In the genomic region with DNA sequence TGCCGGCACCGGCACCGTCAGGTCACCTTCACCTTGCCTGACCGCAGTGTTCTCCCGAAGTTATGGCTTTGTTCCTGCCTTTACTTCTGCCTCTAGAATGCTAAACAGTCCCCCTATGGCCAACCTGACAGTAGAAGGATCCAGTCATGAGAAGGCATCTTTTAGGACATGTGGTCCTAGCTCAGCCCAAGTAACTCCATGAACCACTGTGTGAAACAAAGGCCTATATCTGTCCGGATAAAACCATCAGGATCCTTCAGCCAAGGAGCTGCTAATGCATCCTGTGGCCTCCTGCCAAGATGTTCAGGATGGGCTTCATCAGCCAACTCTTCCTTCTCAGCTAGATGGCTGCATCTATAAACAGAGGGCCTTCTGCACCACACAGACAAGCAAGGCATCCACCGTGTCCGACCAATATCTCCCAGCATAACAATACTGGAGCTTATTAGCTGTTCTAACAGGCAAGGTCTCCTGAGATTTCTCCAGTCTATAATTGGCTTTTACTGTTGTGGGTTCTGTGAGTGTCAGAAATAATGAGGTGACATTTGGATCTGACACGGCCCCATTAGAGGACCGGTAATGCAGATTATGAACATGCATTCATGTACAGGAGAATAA, we compare ENCODE assay signal across 19 mouse cellular contexts. TPM values are rescaled to one million over a fixed set of nuclear protein-coding genes. Genes with fewer than 3 reads are reported as not detected.
DNase-seq lines count a peak whose midpoint lies in the region; ATAC-seq and TF ChIP-seq lines count a peak whose summit lies in the region.
"Had no signal": no experiment of that assay in that cellular context is flagged by ENCODE, and none has a peak within 500 bp of the region (broad histone marks: within the 10 kb centered on the region; RNA-seq: fewer than 3 reads in every experiment).

No protein-coding gene starts in this region.

- 87% methylated on average over 10 of the region's 10 CpGs for WGBS in forebrain, embryonic 12.5 days
- 97% methylated on average over 10 of the region's 10 CpGs for WGBS in forebrain, embryonic 10.5 days
- WGBS in limb, embryonic 14.5 days: 67% methylated on average over 10 of the region's 10 CpGs
- 90% methylated on average over 10 of the region's 10 CpGs for WGBS in limb, embryonic 10.5 days
- WGBS in hindbrain, embryonic 14.5 days: 64% methylated on average over 10 of the region's 10 CpGs

- no peak overlapping the region for H3K27ac ChIP-seq in forebrain, embryonic 12.5 days
- H3K27ac ChIP-seq in forebrain, embryonic 10.5 days: no peak overlapping the region
- no peak overlapping the region for H3K27ac ChIP-seq in limb, embryonic 14.5 days (replicated peaks; ENCODE audit: low read depth, low read length)
- no peak overlapping the region for H3K27ac ChIP-seq in limb, embryonic 10.5 days
- H3K27ac ChIP-seq in hindbrain, embryonic 14.5 days: peak overlapping the region; percentile 66
- no peak overlapping the region for H3K27ac ChIP-seq in layer of hippocampus, adult 2 months
- H3K27ac ChIP-seq: left cerebral cortex, adult 2 months had no signal

- no peaks in the 10 kb centered on the region for H3K27me3 ChIP-seq in forebrain, embryonic 12.5 days
- no peaks in the 10 kb centered on the region for H3K27me3 ChIP-seq in forebrain, embryonic 10.5 days (ENCODE audit: poor library complexity, severe bottlenecking)
- H3K27me3 ChIP-seq in limb, embryonic 14.5 days (ENCODE audit: control insufficient read depth, insufficient read depth, low read length): no peaks in the 10 kb centered on the region
- H3K27me3 ChIP-seq in limb, embryonic 10.5 days (ENCODE audit: low read depth, poor library complexity, severe bottlenecking): no peaks in the 10 kb centered on the region
- no peaks in the 10 kb centered on the region for H3K27me3 ChIP-seq in hindbrain, embryonic 14.5 days (ENCODE audit: control insufficient read depth, insufficient read depth, low read length)
- H3K27me3 ChIP-seq: megakaryocyte, embryonic 14.5 days had no signal

- ATAC-seq in forebrain, embryonic 12.5 days (ENCODE audit: low FRiP score): peak; percentile 53; the same call in 1 of the 2 replicates
- no peak for ATAC-seq in limb, embryonic 14.5 days (ENCODE audit: low FRiP score, low read depth)
- no peak for ATAC-seq in hindbrain, embryonic 14.5 days (ENCODE audit: low FRiP score)

- H3K36me3 ChIP-seq in forebrain, embryonic 12.5 days (replicated peaks): no peaks in the 10 kb centered on the region
- no peaks in the 10 kb centered on the region for H3K36me3 ChIP-seq in forebrain, embryonic 10.5 days (replicated peaks)
- H3K36me3 ChIP-seq in limb, embryonic 14.5 days (ENCODE audit: control insufficient read depth, insufficient read depth, low read length): no peaks in the 10 kb centered on the region
- H3K36me3 ChIP-seq in limb, embryonic 10.5 days: no peaks in the 10 kb centered on the region
- H3K36me3 ChIP-seq in hindbrain, embryonic 14.5 days (replicated peaks; ENCODE audit: control insufficient read depth, insufficient read depth): no peaks in the 10 kb centered on the region

- no peak overlapping the region for H3K4me2 ChIP-seq in forebrain, embryonic 12.5 days
- H3K4me2 ChIP-seq in limb, embryonic 14.5 days (replicated peaks; ENCODE audit: low read depth, low read length, severe bottlenecking): no peak overlapping the region
- H3K4me2 ChIP-seq in hindbrain, embryonic 14.5 days (replicated peaks): no peak overlapping the region

- H3K9ac ChIP-seq in forebrain, embryonic 12.5 days: no peak overlapping the region
- no peak overlapping the region for H3K9ac ChIP-seq in limb, embryonic 14.5 days (ENCODE audit: low read depth, low read length, severe bottlenecking)
- no peak overlapping the region for H3K9ac ChIP-seq in hindbrain, embryonic 14.5 days

- H3K4me1 ChIP-seq in forebrain, embryonic 12.5 days: no peaks in the 10 kb centered on the region
- no peaks in the 10 kb centered on the region for H3K4me1 ChIP-seq in forebrain, embryonic 10.5 days
- H3K4me1 ChIP-seq in limb, embryonic 14.5 days (ENCODE audit: control insufficient read depth, insufficient read depth, low read length): 0 out of 2 replicates have a peak, but pooled peaks cover 9% of the 10 kb centered on the region
- peaks cover 7% of the 10 kb centered on the region; the same call in 1 of the 2 replicates for H3K4me1 ChIP-seq in limb, embryonic 10.5 days
- peaks cover 21% of the 10 kb centered on the region for H3K4me1 ChIP-seq in hindbrain, embryonic 14.5 days (replicated peaks; ENCODE audit: control insufficient read depth, insufficient read depth, low read length)
- H3K4me1 ChIP-seq: megakaryocyte, embryonic 14.5 days had no signal

- TF ChIP-seq CTCF in layer of hippocampus, adult 2 months (conservative IDR thresholded peaks at IDR 0.05): no peak

- no peak overlapping the region for H3K4me3 ChIP-seq in forebrain, embryonic 12.5 days (replicated peaks)
- no peak overlapping the region for H3K4me3 ChIP-seq in forebrain, embryonic 10.5 days
- H3K4me3 ChIP-seq in limb, embryonic 14.5 days (replicated peaks; ENCODE audit: low read length): no peak overlapping the region
- H3K4me3 ChIP-seq in limb, embryonic 10.5 days: no peak overlapping the region
- no peak overlapping the region for H3K4me3 ChIP-seq in hindbrain, embryonic 14.5 days (replicated peaks; ENCODE audit: low read length)
- H3K4me3 ChIP-seq in layer of hippocampus, adult 2 months: no peak overlapping the region
- H3K4me3 ChIP-seq: left cerebral cortex, adult 2 months; megakaryocyte, embryonic 14.5 days had no signal

- TF ChIP-seq POLR2A in limb, embryonic 14.5 days (IDR thresholded peaks at IDR 0.05; ENCODE audit: borderline replicate concordance, extremely low read depth, insufficient read depth, insufficient read length): no peak

- no peaks in the 10 kb centered on the region for H3K9me3 ChIP-seq in forebrain, embryonic 12.5 days
- H3K9me3 ChIP-seq in forebrain, embryonic 10.5 days: no peaks in the 10 kb centered on the region
- H3K9me3 ChIP-seq in limb, embryonic 14.5 days (ENCODE audit: control insufficient read depth, low read length): no peaks in the 10 kb centered on the region
- H3K9me3 ChIP-seq in limb, embryonic 10.5 days (replicated peaks): no peaks in the 10 kb centered on the region
- no peaks in the 10 kb centered on the region for H3K9me3 ChIP-seq in hindbrain, embryonic 14.5 days (ENCODE audit: control insufficient read depth, low read length)

- DNase-seq in forebrain, embryonic 10.5 days (ENCODE audit: extremely low spot score, low spot score): no peak
- DNase-seq in limb, embryonic 14.5 days (ENCODE audit: low spot score): peak; percentile 4
- DNase-seq in limb, embryonic 10.5 days (ENCODE audit: low spot score): no peak
- peak; percentile 61 for DNase-seq in hindbrain, embryonic 14.5 days (ENCODE audit: low spot score)
- peak; percentile 64 for DNase-seq in retina, postnatal 1 day
- no peak for DNase-seq in thymus, postnatal 14 days
- no peak for DNase-seq in layer of hippocampus, adult 2 months (ENCODE audit: low spot score in 2 of 2)
- DNase-seq: adrenal gland, postnatal 14 days; heart, adult 18-20 months; heart, postnatal 10 days; kidney, adult 18-20 months; liver; lung, adult 2 months; thymus, adult 18-20 months had no signal

RNA-seq across cellular contexts. Expression of a gene that starts 40.8 kb away (rescaled TPM):
- 1.2 and 1.4 TPM in 2 replicates for polyA plus RNA-seq in forebrain, embryonic 12.5 days (2016; fragmentation: Nextera tagmentation; extraction: Ambion mirVana)
- 0.20 and 1.4 TPM in 2 replicates for polyA plus RNA-seq in forebrain, embryonic 10.5 days (2016; fragmentation: Nextera tagmentation; extraction: Ambion mirVana)
- 1.1 and 1.7 TPM in 2 replicates for polyA plus RNA-seq in limb, embryonic 14.5 days (2012; rRNA removed)
- polyA plus RNA-seq in limb, embryonic 14.5 days (2014; fragmentation: Nextera tagmentation; extraction: Ambion mirVana): 0.88 and 1.1 TPM in 2 replicates
- not detected in 2 replicates for polyA plus RNA-seq in limb, embryonic 10.5 days (2016; fragmentation: Nextera tagmentation; extraction: Ambion mirVana)
- polyA plus RNA-seq in hindbrain, embryonic 14.5 days (2014; fragmentation: Nextera tagmentation; extraction: Ambion mirVana): 12.4 and 13.3 TPM in 2 replicates
- 10 to 100 TPM in 1 of 2 experiments, 1 to 10 TPM in 1; 9.3 to 12.2 TPM for total RNA-seq in layer of hippocampus, adult 2 months (2021)
- total RNA-seq: adrenal gland, postnatal 14 days; ES-E14; heart, adult 18-20 months had no signal
- polyA plus RNA-seq: C2C12; lung, adult 2 months had no signal

Comparison
In these comparisons a context has a peak if more than half of its experiments do, and no peak if none do; other contexts are left out.
1. DNase-seq: peak in limb, embryonic 14.5 days (single experiment), hindbrain, embryonic 14.5 days (single experiment) and retina, postnatal 1 day (single experiment); none in forebrain, embryonic 10.5 days (single experiment), limb, embryonic 10.5 days (single experiment), thymus, postnatal 14 days (single experiment) and layer of hippocampus, adult 2 months (0 of 2).